Mouse (Mus musculus): ENCODE data around the gene Mum1.

GRCm38 (mm10) chr10:80208248-80208647, 18.0 kb upstream of the Mum1 start:
- no peak for TF ChIP-seq CTCF (IDR thresholded peaks at IDR 0.05; ENCODE audit: borderline replicate concordance, insufficient read depth, low read length)
- TF ChIP-seq POLR2A (IDR thresholded peaks at IDR 0.05; ENCODE audit: low read depth, low read length), result no peak

Data from embryonic fibroblast, embryonic 13.5 days (primary cell).